Mouse (Mus musculus) cerebellum, adult 2 months (tissue): Measurements from ENCODE around the gene Cacna1i. TPM values are rescaled to one million over a fixed set of nuclear protein-coding genes. Genes with fewer than 3 reads are reported as not detected.

ENCODE experiments used
- DNase-seq, 2 experiments: peaks; one replicate each; pipeline ENCODE4 v3.0.0; 2021
- H3K27ac ChIP-seq: fragments of 200-500 bp; 2 replicates; pipeline ENCODE4 v1.5.1; 2012; ENCODE audit warnings: low read length, control low read depth, inconsistent platforms; ENCODE audit not compliant: insufficient read depth
- H3K27me3 ChIP-seq: fragments of 200-500 bp; 2 replicates; pipeline ENCODE4 v1.6.1; 2012; ENCODE audit warnings: inconsistent platforms, mild to moderate bottlenecking, low read length, moderate library complexity; ENCODE audit not compliant: control insufficient read depth, insufficient read depth
- H3K4me1 ChIP-seq: fragments of 200-500 bp; 2 replicates; pipeline ENCODE4 v1.6.1; 2011; ENCODE audit warnings: low read length; ENCODE audit not compliant: control insufficient read depth, insufficient read depth
- H3K4me3 ChIP-seq: fragments of 200-500 bp; replicated peaks from 2 replicates; pipeline ENCODE3; 2011; ENCODE audit warnings: mild to moderate bottlenecking, low read depth, low read length, control low read depth; ENCODE audit not compliant: insufficient read depth
- CTCF ChIP-seq: fragments of 200-500 bp; IDR thresholded peaks from 2 replicates; pipeline ENCODE4 v1.5.1; 2011; ENCODE audit warnings: low read depth, mild to moderate bottlenecking, control low read depth, low read length, moderate library complexity, borderline replicate concordance; ENCODE audit not compliant: insufficient read depth
- POLR2A ChIP-seq: fragments of 200-500 bp; IDR thresholded peaks from 2 replicates; pipeline ENCODE4 v1.6.1; 2011; ENCODE audit warnings: low read length, control low read depth, borderline replicate concordance; ENCODE audit not compliant: insufficient read depth
- WGBS: fragments of 180-500 bp; shearing (Covaris S2); methylation state at CpG from one replicate; pipeline ENCODE4 v1.1.7; 2018; 5-methylcytosine and 5-hydroxymethylcytosine counted together
- polyA plus RNA-seq: library from polyadenylated mRNA; depleted of rRNA; stranded (reverse); fragments of >200 nt; gene quantifications from 2 replicates; pipeline ENCODE4 v1.2.3, GENCODE M21; 2012

The Cacna1i gene
- polyA plus RNA-seq, 1 experiment, result 20.8 TPM

- peaks cover 45% of the 10 kb centered on the region for H3K4me1 ChIP-seq
- no peaks in the 10 kb centered on the region for H3K27me3 ChIP-seq
- no peak for TF ChIP-seq CTCF
- no peak for TF ChIP-seq POLR2A
- 0 out of 2 replicates have a peak overlapping the region, but pooled peaks have one; percentile 9 for H3K27ac ChIP-seq
- no peak overlapping the region for H3K4me3 ChIP-seq
- peak in 1 of 2 experiments; percentile 46 for DNase-seq
- WGBS, result 26% methylated on average over 12 of the region's 12 CpGs
Observed at GRCm38 (mm10) chr15:80304188-80304587, 17.1 kb downstream of the Cacna1i start.

GRCm38 (mm10) chr15:80306146-80306545 is 19.1 kb downstream of the Cacna1i start:
- no peak for TF ChIP-seq POLR2A
- 10% methylated on average over 8 of the region's 8 CpGs for WGBS

GRCm38 (mm10) chr15:80314731-80315130 is 27.7 kb downstream of the Cacna1i start:
- DNase-seq, result no peak
- TF ChIP-seq POLR2A (no peak), CTCF (no peak)
- H3K4me3 ChIP-seq, result no peak overlapping the region
- H3K27me3 ChIP-seq, result no peaks in the 10 kb centered on the region
- WGBS, result 34% methylated on average over 7 of the region's 7 CpGs
- no peak overlapping the region for H3K27ac ChIP-seq
- H3K4me1 ChIP-seq, result peaks cover 52% of the 10 kb centered on the region

More at GRCm38 (mm10) chr15:80306146-80306545, 19.1 kb downstream of the Cacna1i start:
- no peak overlapping the region for H3K27ac ChIP-seq
- peaks cover 43% of the 10 kb centered on the region for H3K4me1 ChIP-seq
- H3K27me3 ChIP-seq, result no peaks in the 10 kb centered on the region
- no peak overlapping the region for H3K4me3 ChIP-seq
- DNase-seq, result peak; percentile 38 to 65

GRCm38 (mm10) chr15:80316966-80317634 is 30.1 kb downstream of the Cacna1i start:
- peaks cover 51% of the 10 kb centered on the region for H3K4me1 ChIP-seq
- no peak overlapping the region for H3K4me3 ChIP-seq
- TF ChIP-seq CTCF (no peak), POLR2A (no peak)
- no peaks in the 10 kb centered on the region for H3K27me3 ChIP-seq
- DNase-seq, result peak; percentile 85 to 91
- WGBS, result 13% methylated on average over 6 of the region's 6 CpGs
- peak overlapping the region; percentile 14; the same call in 1 of the 2 replicates for H3K27ac ChIP-seq

- peaks cover 51% of the 10 kb centered on the region for H3K4me1 ChIP-seq
- no peaks in the 10 kb centered on the region for H3K27me3 ChIP-seq
- WGBS, result 50% methylated on average over 8 of the region's 8 CpGs
- peak; percentile 47 to 51 for DNase-seq
- no peak overlapping the region for H3K4me3 ChIP-seq
- H3K27ac ChIP-seq, result no peak overlapping the region
- TF ChIP-seq POLR2A (no peak), CTCF (no peak)
Observed at GRCm38 (mm10) chr15:80317841-80318530, 30.9 kb downstream of the Cacna1i start.

- TF ChIP-seq POLR2A (no peak), CTCF (no peak)
- no peak for DNase-seq
- WGBS, result 47% methylated on average over 11 of the region's 11 CpGs
- Histone ChIP-seq H3K27me3 (no peaks in the 10 kb centered on the region), H3K27ac (no peak overlapping the region), H3K4me3 (no peak overlapping the region), H3K4me1 (peaks cover 52% of the 10 kb centered on the region)
Observed at GRCm38 (mm10) chr15:80318543-80319255, 31.7 kb downstream of the Cacna1i start.

GRCm38 (mm10) chr15:80319315-80319714 is 32.3 kb downstream of the Cacna1i start:
- no peaks in the 10 kb centered on the region for H3K27me3 ChIP-seq
- DNase-seq, result no peak
- TF ChIP-seq CTCF (no peak), POLR2A (no peak)
- no peak overlapping the region for H3K27ac ChIP-seq
- WGBS, result 69% methylated on average over 2 of the region's 2 CpGs
- H3K4me1 ChIP-seq, result peaks cover 58% of the 10 kb centered on the region
- no peak overlapping the region for H3K4me3 ChIP-seq
